Mouse (Mus musculus) hindbrain, embryonic 13.5 days (tissue): ENCODE data around the gene Epb41l3. TPM values are rescaled to one million over a fixed set of nuclear protein-coding genes. Genes with fewer than 3 reads are reported as not detected.

Source experiments
- ATAC-seq: fragments of 200-750 bp; cut with Nextera tagmentation; 2 replicates; pipeline ENCODE4 v1.8.0; 2017; ENCODE audit warnings: moderate TSS enrichment; ENCODE audit not compliant: low FRiP score
- H3K27ac ChIP-seq: fragments of 300-500 bp; sonication (generic); 2 replicates; pipeline ENCODE4 v1.5.1; 2015; ENCODE audit warnings: inconsistent platforms, mild to moderate bottlenecking, moderate library complexity
- H3K27me3 ChIP-seq: fragments of 300-500 bp; sonication (generic); 2 replicates; pipeline ENCODE4 v1.6.1; 2015; ENCODE audit warnings: mild to moderate bottlenecking, inconsistent platforms
- H3K36me3 ChIP-seq: fragments of 300-500 bp; sonication (generic); 2 replicates; pipeline ENCODE4 v1.6.1; 2015; ENCODE audit warnings: mild to moderate bottlenecking, inconsistent platforms
- H3K4me1 ChIP-seq: fragments of 300-500 bp; sonication (generic); replicated peaks from 2 replicates; pipeline ENCODE4 v1.6.1; 2015; ENCODE audit warnings: inconsistent platforms
- H3K4me2 ChIP-seq: fragments of 300-500 bp; sonication (generic); 2 replicates; pipeline ENCODE4 v1.6.1; 2015; ENCODE audit warnings: inconsistent platforms, mild to moderate bottlenecking, moderate library complexity
- H3K4me3 ChIP-seq: fragments of 300-500 bp; sonication (generic); 2 replicates; pipeline ENCODE4 v1.5.1; 2015; ENCODE audit warnings: mild to moderate bottlenecking, inconsistent platforms
- H3K9ac ChIP-seq: fragments of 300-500 bp; sonication (generic); 2 replicates; pipeline ENCODE4 v1.6.1; 2015; ENCODE audit warnings: mild to moderate bottlenecking, inconsistent platforms
- H3K9me3 ChIP-seq: fragments of 300-500 bp; sonication (generic); 2 replicates; pipeline ENCODE4 v1.6.1; 2016; ENCODE audit warnings: inconsistent platforms
- WGBS: fragments of 180-500 bp; shearing (Covaris S2); methylation state at CpG from one replicate; pipeline ENCODE4 v1.1.7; 2015; 5-methylcytosine and 5-hydroxymethylcytosine counted together
- polyA plus RNA-seq: library from polyadenylated mRNA; unstranded; fragments of >200 nt; fragmentation: Nextera tagmentation; extraction: Ambion mirVana; gene quantifications from 2 replicates; pipeline ENCODE4 v1.2.1, GENCODE M21; 2015

Gene Epb41l3
- polyA plus RNA-seq, 1 experiment from 2014 or later, result 75.4 TPM

DNA sequence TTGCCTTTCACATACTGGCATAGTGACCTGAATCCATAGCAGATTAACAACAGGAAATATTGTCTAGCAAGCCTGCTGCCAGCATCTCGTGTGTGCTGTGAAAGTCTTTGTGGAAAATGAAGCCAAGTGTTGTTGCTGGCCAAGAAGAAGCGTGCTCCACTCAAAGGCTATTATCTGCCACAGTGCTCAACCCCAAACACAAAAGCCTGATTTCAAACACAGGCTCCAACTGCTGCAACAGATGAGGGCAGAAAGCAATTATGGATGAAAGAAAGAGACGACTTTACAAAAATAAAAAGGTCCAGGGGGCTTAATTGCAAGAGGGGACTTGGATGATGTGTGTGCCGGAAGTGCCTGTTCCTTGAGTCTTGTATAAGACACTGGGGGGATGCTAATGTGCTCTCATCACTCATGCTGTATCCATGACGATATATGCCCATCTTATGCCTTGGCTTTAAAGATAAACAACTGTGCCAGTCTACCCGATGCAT lies 154.7 kb downstream of the Epb41l3 start:
- H3K36me3 ChIP-seq, result no peaks in the 10 kb centered on the region
- H3K27me3 ChIP-seq, result no peaks in the 10 kb centered on the region
- WGBS, result 22% methylated on average over 6 of the region's 6 CpGs
- no peaks in the 10 kb centered on the region for H3K9me3 ChIP-seq
- peak; percentile 67 for ATAC-seq
- 0 out of 2 replicates have a peak overlapping the region, but pooled peaks have one; percentile 5 for H3K9ac ChIP-seq
- peaks cover 37% of the 10 kb centered on the region for H3K4me1 ChIP-seq
- no peak overlapping the region for H3K4me3 ChIP-seq
- H3K4me2 ChIP-seq, result no peak overlapping the region
- peak overlapping the region; percentile 71 for H3K27ac ChIP-seq

DNA sequence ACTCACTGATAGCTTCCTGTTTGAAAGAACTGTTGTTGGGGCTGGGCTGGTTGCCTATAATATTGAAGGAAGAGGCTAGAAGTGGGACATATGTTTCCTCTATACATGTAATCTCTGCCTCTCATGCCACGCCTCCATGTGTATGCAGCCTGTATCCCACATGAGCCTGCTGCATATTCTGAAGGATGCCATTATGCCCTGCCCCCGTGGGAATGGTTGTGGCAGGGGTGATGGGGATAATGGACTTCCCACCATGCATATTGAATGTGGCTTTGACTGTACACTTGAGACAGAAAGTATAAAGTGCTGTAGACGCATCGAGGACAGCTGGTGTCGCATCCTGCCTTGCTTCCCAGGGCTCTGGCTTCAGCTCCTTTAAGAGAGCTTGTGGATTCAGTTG lies 155.9 kb downstream of the Epb41l3 start:
- Histone ChIP-seq H3K27ac (no peak overlapping the region; the same call in 1 of the 2 replicates), H3K4me2 (no peak overlapping the region), H3K4me1 (peaks cover 37% of the 10 kb centered on the region), H3K9me3 (no peaks in the 10 kb centered on the region), H3K4me3 (no peak overlapping the region), H3K36me3 (no peaks in the 10 kb centered on the region), H3K27me3 (no peaks in the 10 kb centered on the region), H3K9ac (no peak overlapping the region)
- 44% methylated on average over 5 of the region's 5 CpGs for WGBS
- no peak for ATAC-seq

DNA sequence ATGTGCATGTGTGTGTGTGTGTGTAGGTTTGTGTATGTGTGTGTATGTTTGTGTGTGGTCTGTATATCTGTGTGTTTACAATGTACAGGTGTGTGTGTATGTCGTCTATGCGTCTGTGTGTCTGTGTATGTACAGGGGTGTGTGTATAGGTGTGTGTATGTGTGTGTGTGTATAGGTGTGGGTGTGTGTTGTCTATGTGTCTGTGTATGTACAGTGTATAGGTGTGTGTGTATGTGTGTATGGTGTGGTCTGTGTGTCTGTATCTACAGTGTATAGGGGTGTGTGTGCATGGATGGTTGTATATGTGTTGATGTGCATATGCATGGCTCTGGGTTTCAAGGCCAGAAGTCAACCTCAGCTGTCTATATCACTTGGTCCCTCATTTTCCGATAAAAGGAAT lies 161.7 kb downstream of the Epb41l3 start:
- no peak overlapping the region for H3K27ac ChIP-seq
- peaks cover under 1% of the 10 kb centered on the region; the same call in 1 of the 2 replicates for H3K4me1 ChIP-seq
- H3K9me3 ChIP-seq, result no peaks in the 10 kb centered on the region
- H3K4me3 ChIP-seq, result no peak overlapping the region
- no peak for ATAC-seq
- WGBS, result 92% methylated on average over 3 of the region's 3 CpGs
- H3K9ac ChIP-seq, result no peak overlapping the region
- H3K4me2 ChIP-seq, result no peak overlapping the region
- H3K27me3 ChIP-seq, result no peaks in the 10 kb centered on the region
- H3K36me3 ChIP-seq, result peaks cover 4% of the 10 kb centered on the region; the same call in 1 of the 2 replicates

DNA sequence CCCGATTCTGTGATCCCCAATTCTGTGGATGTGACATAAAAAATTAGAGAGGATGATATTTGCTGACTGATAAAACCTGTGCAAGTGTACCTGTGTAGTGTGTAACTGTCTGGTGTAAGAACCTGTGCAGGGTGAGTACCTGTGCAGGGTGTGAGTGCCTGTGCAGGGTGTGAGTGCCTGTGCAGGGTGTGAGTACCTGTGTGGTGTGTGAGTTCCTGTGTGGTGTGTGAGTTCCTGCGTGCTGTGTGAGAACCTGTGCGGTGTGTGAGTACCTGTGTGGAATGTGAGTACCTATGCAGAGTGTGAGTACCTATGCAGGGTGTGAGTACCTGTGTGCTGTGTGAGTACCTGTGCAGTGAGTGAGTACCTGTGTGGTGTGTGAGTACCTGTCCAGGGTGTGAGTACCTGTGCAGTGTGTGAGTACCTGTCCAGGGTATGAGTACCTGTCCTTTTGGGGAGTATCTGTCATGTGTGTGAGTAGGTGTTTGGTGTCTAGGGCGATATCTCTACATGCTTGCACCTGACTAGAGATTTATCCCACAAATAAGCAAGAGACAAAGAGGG lies 163.4 kb downstream of the Epb41l3 start:
- Histone ChIP-seq H3K9ac (no peak overlapping the region), H3K4me2 (no peak overlapping the region), H3K4me1 (no peaks in the 10 kb centered on the region), H3K9me3 (no peaks in the 10 kb centered on the region), H3K36me3 (peaks cover 6% of the 10 kb centered on the region; the same call in 1 of the 2 replicates), H3K27me3 (no peaks in the 10 kb centered on the region), H3K27ac (no peak overlapping the region), H3K4me3 (no peak overlapping the region)
- 92% methylated on average over 4 of the region's 4 CpGs for WGBS
- 0 out of 2 replicates have a peak, but pooled peaks have one; percentile 46 for ATAC-seq

DNA sequence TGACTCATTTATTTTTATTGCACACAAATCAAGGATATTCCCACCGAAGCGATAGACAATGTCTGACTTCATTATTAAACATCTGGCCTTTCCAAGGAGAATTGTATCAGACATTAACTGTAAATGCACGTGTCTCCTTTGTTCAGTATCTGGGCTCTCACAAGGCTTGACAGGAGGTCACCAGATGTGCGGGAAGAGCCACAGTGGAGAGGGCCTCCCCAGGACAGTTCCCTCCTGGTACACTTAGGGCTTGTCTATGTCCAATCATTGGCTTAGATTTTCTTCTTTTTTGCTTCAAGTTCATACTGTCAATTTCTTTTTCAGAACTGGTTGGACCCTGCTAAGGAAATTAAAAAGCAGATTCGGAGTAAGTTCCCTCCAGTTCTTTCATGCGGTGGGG lies 163.9 kb downstream of the Epb41l3 start:
- H3K4me3 ChIP-seq, result no peak overlapping the region
- ATAC-seq, result no peak
- WGBS, result 75% methylated on average over 6 of the region's 6 CpGs
- H3K4me1 ChIP-seq, result no peaks in the 10 kb centered on the region
- no peak overlapping the region for H3K9ac ChIP-seq
- H3K36me3 ChIP-seq, result peaks cover 9% of the 10 kb centered on the region; the same call in 1 of the 2 replicates
- H3K9me3 ChIP-seq, result no peaks in the 10 kb centered on the region
- no peaks in the 10 kb centered on the region for H3K27me3 ChIP-seq
- no peak overlapping the region for H3K4me2 ChIP-seq
- no peak overlapping the region for H3K27ac ChIP-seq

DNA sequence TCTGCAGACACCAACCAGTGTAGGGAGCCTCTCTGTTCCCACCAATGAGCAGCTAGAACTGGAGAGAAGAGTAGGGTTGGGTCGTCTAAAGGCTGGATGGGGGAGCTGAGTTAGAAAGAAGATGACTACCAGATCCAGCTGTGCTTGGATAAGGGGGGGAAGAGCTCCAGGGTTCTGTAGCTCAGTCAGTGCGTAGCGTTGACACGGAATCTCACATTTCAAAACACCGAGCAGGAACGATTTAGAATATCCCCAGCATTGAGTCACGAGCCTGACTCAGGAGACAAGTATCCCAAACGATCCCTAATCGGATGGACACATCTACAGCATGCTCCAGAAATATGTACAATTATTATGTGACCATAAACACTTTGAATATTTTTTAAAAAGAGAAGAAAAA lies 180.4 kb downstream of the Epb41l3 start:
- peaks cover 9% of the 10 kb centered on the region; the same call in 1 of the 2 replicates for H3K36me3 ChIP-seq
- ATAC-seq, result no peak
- H3K9me3 ChIP-seq, result no peaks in the 10 kb centered on the region
- H3K9ac ChIP-seq, result no peak overlapping the region
- H3K4me3 ChIP-seq, result no peak overlapping the region
- no peak overlapping the region for H3K4me2 ChIP-seq
- peaks cover 3% of the 10 kb centered on the region; the same call in 1 of the 2 replicates for H3K4me1 ChIP-seq
- H3K27ac ChIP-seq, result no peak overlapping the region
- WGBS, result 83% methylated on average over 9 of the region's 9 CpGs
- no peaks in the 10 kb centered on the region for H3K27me3 ChIP-seq

DNA sequence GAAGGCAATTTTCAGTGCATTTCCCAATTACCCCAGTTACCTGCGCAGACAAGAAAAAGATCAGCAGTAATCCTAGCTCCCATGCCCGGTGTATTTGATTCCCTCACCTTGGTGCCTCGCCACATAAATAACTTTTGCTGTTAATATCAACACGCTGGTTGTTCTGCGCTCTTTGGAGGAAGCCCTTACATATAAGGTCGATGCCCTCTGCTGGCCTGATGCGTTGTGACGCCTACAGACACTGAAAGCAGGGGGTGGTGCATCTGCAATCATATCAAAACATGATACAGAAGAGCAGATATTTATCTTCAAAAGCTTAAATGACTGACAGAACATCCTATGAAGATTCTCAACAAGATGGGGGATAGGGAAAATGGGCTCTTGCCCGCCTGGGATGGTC lies 181.0 kb downstream of the Epb41l3 start:
- 54% methylated on average over 9 of the region's 9 CpGs for WGBS
- Histone ChIP-seq H3K27me3 (no peaks in the 10 kb centered on the region), H3K4me3 (no peak overlapping the region), H3K9me3 (no peaks in the 10 kb centered on the region), H3K9ac (no peak overlapping the region), H3K4me2 (no peak overlapping the region), H3K4me1 (peaks cover 4% of the 10 kb centered on the region; the same call in 1 of the 2 replicates), H3K27ac (no peak overlapping the region), H3K36me3 (peaks cover 9% of the 10 kb centered on the region; the same call in 1 of the 2 replicates)
- no peak for ATAC-seq

DNA sequence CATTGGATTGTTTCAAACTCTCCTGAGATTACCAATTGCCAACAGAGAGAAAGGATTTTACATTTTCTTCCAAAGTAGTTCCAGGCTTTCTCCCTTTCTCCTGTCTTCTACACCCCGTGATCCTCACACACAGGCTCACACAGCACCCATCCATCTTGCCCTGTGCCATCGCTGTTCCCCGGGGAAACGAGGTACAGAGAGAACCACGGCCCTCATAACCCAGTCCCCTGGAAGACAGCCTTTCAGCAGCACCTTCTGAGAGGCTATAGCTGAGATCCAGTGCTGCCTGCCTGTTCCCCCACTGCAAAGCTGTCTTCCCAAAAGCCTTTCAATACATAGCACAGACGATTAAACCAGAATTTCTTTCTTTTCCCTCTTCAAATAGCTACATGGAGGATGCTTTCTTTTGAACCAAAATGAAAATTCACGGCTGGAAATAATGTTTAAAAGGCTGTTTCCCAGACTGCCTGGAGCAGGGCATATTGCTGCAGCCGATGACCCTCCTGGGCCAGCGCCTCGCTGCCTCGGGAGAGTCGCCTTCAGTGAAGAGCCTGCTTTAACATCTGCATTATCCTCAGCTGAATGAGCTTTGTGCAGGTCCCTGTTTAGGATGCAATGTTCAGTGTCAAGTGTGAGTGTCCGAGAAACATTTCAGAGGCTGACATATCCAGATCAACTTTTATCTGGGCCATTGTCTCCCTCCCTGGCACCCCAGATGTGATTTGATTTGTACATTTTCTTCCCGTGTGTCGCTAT lies 188.5 kb downstream of the Epb41l3 start:
- no peak overlapping the region for H3K4me3 ChIP-seq
- ATAC-seq, result peak; percentile 56; the same call in 1 of the 2 replicates
- H3K9me3 ChIP-seq, result no peaks in the 10 kb centered on the region
- no peaks in the 10 kb centered on the region for H3K27me3 ChIP-seq
- peaks cover 6% of the 10 kb centered on the region; the same call in 1 of the 2 replicates for H3K36me3 ChIP-seq
- H3K4me1 ChIP-seq, result peaks cover 31% of the 10 kb centered on the region
- peak overlapping the region; percentile 65 for H3K27ac ChIP-seq
- WGBS, result 34% methylated on average over 15 of the region's 15 CpGs
- no peak overlapping the region for H3K4me2 ChIP-seq
- peak overlapping the region; percentile 47 for H3K9ac ChIP-seq

DNA sequence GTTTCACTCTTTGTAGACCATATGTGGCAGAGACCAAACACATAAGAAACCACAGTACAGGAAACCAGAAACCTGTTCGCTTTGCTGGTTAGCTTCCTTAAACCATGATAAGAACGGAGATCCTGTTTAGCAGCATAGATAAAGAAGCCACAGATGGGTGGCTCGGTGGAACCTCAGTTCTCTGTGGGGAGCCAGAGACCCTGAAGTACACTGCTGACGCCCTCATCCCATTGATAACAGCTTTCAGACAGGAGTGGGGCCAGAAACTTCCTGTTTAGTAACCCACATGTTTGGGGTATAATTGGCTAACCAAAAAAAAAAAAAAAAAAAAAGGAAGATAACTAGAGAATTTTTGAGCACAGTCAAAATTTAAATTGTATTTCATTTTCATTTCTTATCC lies 189.7 kb downstream of the Epb41l3 start:
- peaks cover 31% of the 10 kb centered on the region for H3K4me1 ChIP-seq
- no peaks in the 10 kb centered on the region for H3K36me3 ChIP-seq
- H3K9me3 ChIP-seq, result no peaks in the 10 kb centered on the region
- 61% methylated on average over 4 of the region's 4 CpGs for WGBS
- no peak overlapping the region for H3K4me3 ChIP-seq
- H3K27ac ChIP-seq, result no peak overlapping the region
- no peak for ATAC-seq
- H3K27me3 ChIP-seq, result no peaks in the 10 kb centered on the region
- no peak overlapping the region for H3K4me2 ChIP-seq
- H3K9ac ChIP-seq, result no peak overlapping the region

DNA sequence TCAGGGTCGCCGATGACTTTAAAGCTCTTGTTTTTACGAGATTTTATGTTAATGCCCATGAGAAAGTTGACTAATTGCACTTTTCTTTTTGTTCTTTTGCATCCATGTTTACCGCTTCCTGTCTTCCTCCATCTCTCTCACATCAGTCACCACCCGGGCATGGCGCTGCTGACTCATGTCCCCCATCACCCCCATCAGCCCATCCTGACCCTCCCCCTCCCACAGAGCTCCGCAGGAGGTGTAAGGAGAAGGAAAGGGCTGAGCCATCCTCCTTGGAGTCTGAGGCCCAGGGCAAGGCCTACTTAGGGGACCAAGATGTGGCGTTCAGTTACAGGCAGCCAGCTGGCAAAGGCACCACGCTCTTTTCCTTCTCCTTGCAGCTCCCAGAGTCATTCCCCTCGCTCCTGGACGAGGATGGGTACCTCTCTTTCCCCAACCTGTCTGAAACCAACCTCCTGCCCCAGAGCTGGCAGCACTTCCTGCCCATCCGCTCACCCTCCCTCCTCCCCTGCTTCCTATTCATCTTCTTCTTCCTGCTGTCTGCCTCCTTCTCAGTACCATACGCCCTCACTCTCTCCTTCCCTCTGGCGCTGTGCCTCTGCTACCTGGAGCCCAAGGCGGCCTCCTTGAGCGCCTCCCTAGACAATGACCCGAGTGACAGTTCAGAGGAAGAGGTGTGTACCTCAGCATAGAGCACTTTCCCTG lies 190.4 kb downstream of the Epb41l3 start:
- Histone ChIP-seq H3K27me3 (no peaks in the 10 kb centered on the region), H3K4me2 (no peak overlapping the region), H3K27ac (no peak overlapping the region), H3K36me3 (no peaks in the 10 kb centered on the region), H3K4me3 (no peak overlapping the region), H3K4me1 (peaks cover 28% of the 10 kb centered on the region), H3K9ac (0 out of 2 replicates have a peak overlapping the region, but pooled peaks have one; percentile 13), H3K9me3 (no peaks in the 10 kb centered on the region)
- ATAC-seq, result no peak; the same call in 1 of the 2 replicates
- WGBS, result 37% methylated on average over 17 of the region's 17 CpGs

DNA sequence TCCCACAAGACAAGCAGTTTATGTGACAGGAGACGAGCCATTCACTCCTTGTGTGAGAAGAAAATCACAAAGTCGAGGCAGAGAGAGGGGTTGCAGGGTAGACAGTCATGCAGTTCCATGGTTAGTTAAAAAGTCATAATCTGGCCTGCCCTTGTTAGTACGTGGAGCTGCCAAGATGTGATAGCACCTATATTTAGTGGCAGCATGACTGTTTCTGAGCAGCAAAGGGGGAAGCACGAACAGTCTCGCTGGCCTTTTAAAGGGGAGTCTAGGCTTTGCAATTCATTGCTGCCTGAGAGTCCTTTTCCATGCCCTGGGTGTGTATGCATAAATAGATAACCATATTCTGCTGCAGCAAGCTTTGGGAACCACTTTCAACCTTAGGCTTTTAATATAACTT lies 191.5 kb downstream of the Epb41l3 start:
- Histone ChIP-seq H3K4me2 (no peak overlapping the region), H3K4me1 (peaks cover 27% of the 10 kb centered on the region), H3K36me3 (no peaks in the 10 kb centered on the region), H3K9me3 (no peaks in the 10 kb centered on the region), H3K9ac (no peak overlapping the region), H3K27ac (no peak overlapping the region), H3K27me3 (no peaks in the 10 kb centered on the region), H3K4me3 (no peak overlapping the region)
- WGBS, result 78% methylated on average over 5 of the region's 5 CpGs
- no peak for ATAC-seq

DNA sequence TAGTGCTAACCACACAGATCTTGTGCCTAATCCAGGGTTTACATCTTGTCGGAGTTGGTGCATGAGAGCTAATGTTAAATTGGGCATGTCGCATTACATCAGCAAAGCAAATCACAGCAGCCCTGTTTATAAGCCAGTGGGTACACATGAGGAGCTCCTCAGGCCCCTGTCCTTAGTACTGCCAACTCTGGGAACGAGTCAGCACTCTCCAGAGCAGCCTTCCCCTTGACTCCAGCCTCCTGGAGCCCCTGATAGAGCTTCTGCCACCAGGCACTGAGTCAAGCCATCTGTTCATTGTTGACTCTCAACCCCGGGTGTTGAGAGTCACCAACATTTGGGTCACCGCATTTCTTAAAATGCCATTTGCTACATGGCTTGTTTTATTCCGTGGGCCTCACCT lies 192.0 kb downstream of the Epb41l3 start:
- H3K36me3 ChIP-seq, result no peaks in the 10 kb centered on the region
- WGBS, result 44% methylated on average over 6 of the region's 6 CpGs
- H3K4me1 ChIP-seq, result peaks cover 27% of the 10 kb centered on the region
- no peaks in the 10 kb centered on the region for H3K27me3 ChIP-seq
- no peaks in the 10 kb centered on the region for H3K9me3 ChIP-seq
- no peak overlapping the region for H3K9ac ChIP-seq
- 0 out of 2 replicates have a peak overlapping the region, but pooled peaks have one; percentile 3 for H3K27ac ChIP-seq
- ATAC-seq, result no peak
- no peak overlapping the region for H3K4me2 ChIP-seq
- H3K4me3 ChIP-seq, result no peak overlapping the region
